Mouse (Mus musculus): ENCODE data around the gene Fam217b. TPM values are rescaled to one million over a fixed set of nuclear protein-coding genes. Genes with fewer than 3 reads are reported as not detected.

Fam217b gene
- 1.2 and 1.6 TPM in 2 replicates for polyA plus RNA-seq (2014; fragmentation: Nextera tagmentation; extraction: Ambion mirVana)

DNA sequence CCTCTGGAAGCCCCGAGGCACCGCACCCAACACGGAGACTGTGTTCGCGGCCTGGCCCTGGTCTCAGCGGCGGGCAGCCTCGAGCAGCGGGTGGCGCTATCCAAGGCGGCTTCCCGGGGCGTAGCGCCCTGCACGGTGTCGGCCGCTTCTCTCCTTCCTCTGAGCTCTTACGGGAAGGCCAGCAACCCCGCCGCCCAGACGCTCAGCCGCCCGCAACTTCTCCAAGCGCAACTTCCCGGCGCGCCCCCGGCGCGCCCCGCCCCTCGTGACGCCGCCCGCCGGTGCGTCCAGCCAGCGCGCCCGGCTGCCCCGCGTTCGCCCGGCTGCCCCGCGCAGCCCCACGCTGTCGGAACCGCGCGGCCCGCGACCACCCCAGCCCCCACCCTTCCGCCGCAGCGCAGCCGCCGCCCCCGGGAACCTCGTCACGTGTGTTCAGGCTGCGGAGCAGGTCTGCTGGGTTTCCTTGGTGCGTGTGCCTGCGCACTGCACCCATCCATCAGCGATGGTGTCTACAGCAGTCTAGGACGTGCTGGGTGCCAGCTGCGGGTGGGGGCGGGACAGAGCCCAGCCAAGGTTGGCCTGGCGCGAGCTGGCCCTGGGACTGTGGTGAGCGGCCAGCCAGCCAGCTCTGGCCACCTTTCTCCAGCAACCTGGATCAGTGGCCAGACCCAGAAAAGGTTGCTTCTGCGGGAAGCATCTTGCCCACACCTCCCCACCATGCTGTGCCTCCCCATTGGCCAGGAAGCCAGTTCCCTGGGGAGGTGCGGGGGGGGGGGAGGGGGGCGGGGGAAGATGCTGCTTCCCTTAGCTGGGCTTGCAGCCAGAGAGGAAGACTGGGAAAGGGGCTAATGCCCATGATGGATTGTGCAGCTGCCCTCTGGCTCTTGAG, at the start of gene Fam217b, which contains the start of gene Ppp1r3d:
Gene Fam217b, plus strand, starts transcription at position 264 of the 889 bp plus-strand sequence.
Gene Ppp1r3d, minus strand, starts transcription at position 212 of the 889 bp plus-strand sequence.
- WGBS = under 1% methylated on average over 71 of the region's 74 CpGs
- Histone ChIP-seq H3K4me2 (peak within 1 kb of the TSS; percentile 93), H3K9ac (ENCODE audit: low read length) (peak within 1 kb of the TSS; percentile 62), H3K4me1 (ENCODE audit: control insufficient read depth, insufficient read depth, low read length) (peaks cover 13% of the 10 kb centered on the region), H3K4me3 (ENCODE audit: low read depth, low read length) (peak within 1 kb of the TSS; percentile 69), H3K9me3 (ENCODE audit: control insufficient read depth, low read length) (no peaks in the 10 kb centered on the region), H3K27ac (ENCODE audit: low read depth, low read length) (no peak within 1 kb of the TSS), H3K36me3 (ENCODE audit: control insufficient read depth, insufficient read depth, low read length) (no peaks in the 10 kb centered on the region), H3K27me3 (ENCODE audit: control insufficient read depth, insufficient read depth, low read length) (peaks cover 12% of the 10 kb centered on the region)
- peak; percentile 93 for DNase-seq (ENCODE audit: low spot score, missing footprints)
- ATAC-seq (ENCODE audit: low FRiP score) = peak; percentile 85

- Histone ChIP-seq H3K36me3 (ENCODE audit: control insufficient read depth, insufficient read depth, low read length) (no peaks in the 10 kb centered on the region), H3K9ac (ENCODE audit: low read length) (no peak within 1 kb of the TSS), H3K27me3 (ENCODE audit: control insufficient read depth, insufficient read depth, low read length) (no peaks in the 10 kb centered on the region), H3K27ac (ENCODE audit: low read depth, low read length) (no peak within 1 kb of the TSS), H3K9me3 (ENCODE audit: control insufficient read depth, low read length) (no peaks in the 10 kb centered on the region), H3K4me1 (ENCODE audit: control insufficient read depth, insufficient read depth, low read length) (no peaks in the 10 kb centered on the region), H3K4me3 (ENCODE audit: low read depth, low read length) (no peak within 1 kb of the TSS), H3K4me2 (no peak within 1 kb of the TSS)
- ATAC-seq (ENCODE audit: low FRiP score) (peak; percentile 59), DNase-seq (ENCODE audit: low spot score, missing footprints) (no peak)
- WGBS = 86% methylated on average over 52 of the region's 52 CpGs
These were observed 7.1 kb upstream of the Fam217b start, which contains the start of gene Sycp2 for GRCm38 (mm10) chr2:178407053-178407815. TSS of gene Sycp2 (minus strand) at chr2:178407685.

DNA sequence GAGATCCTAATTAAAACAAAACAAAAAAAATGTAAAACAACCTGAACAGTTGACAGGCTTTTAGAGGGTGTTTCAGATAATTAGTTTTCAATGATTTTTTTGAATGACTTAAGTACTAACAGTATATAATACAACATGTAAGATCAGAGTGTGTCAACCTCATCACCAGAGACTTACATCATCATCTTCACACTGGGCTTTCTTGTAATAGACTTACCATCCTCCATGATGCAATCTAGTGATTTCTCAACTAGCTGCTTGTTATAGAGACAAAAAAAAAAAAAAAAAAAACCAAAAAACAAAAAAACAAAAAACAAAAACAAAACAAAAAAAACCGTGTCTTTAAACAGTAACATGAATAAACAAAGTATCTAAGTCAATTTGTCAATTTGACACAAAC, 5.3 kb upstream of the Fam217b start:
- H3K4me2 ChIP-seq = no peak overlapping the region
- ATAC-seq (ENCODE audit: low FRiP score) = no peak
- WGBS = 56% methylated on average over 1 of the region's 1 CpGs

DNA sequence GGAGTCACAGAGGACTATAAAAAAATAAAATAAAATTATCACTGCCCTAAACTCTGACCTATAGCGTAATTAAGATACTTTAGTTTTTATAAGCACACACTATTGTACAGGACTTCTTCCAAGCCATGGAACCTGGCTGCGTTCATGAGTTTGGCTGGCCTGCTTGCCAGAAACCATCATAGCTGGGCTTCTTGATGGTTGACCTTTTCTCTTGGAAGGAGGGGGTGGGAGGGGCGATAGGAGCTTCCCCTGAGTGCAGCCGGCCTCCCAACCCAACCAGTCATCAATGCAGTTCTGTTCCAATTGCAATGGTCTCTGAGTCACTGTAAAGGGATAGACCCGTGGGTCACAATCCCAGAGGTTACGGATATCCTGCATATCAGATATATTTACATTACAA, 4.0 kb upstream of the Fam217b start:
- Histone ChIP-seq H3K9ac (ENCODE audit: low read length) (no peak overlapping the region), H3K36me3 (ENCODE audit: control insufficient read depth, insufficient read depth, low read length) (no peaks in the 10 kb centered on the region), H3K4me3 (ENCODE audit: low read depth, low read length) (no peak overlapping the region), H3K4me2 (no peak overlapping the region), H3K27ac (ENCODE audit: low read depth, low read length) (no peak overlapping the region), H3K4me1 (ENCODE audit: control insufficient read depth, insufficient read depth, low read length) (peaks cover 13% of the 10 kb centered on the region), H3K27me3 (ENCODE audit: control insufficient read depth, insufficient read depth, low read length) (peaks cover 12% of the 10 kb centered on the region), H3K9me3 (ENCODE audit: control insufficient read depth, low read length) (no peaks in the 10 kb centered on the region)
- WGBS = 80% methylated on average over 6 of the region's 6 CpGs
- DNase-seq (ENCODE audit: low spot score, missing footprints) (no peak), ATAC-seq (ENCODE audit: low FRiP score) (no peak)

More for the DNA sequence above, 5.3 kb upstream of the Fam217b start:
- no peaks in the 10 kb centered on the region for H3K9me3 ChIP-seq (ENCODE audit: control insufficient read depth, low read length)
- H3K4me3 ChIP-seq (ENCODE audit: low read depth, low read length) = no peak overlapping the region
- peaks cover 6% of the 10 kb centered on the region for H3K4me1 ChIP-seq (ENCODE audit: control insufficient read depth, insufficient read depth, low read length)
- no peak overlapping the region for H3K9ac ChIP-seq (ENCODE audit: low read length)
- peak; percentile 12 for DNase-seq (ENCODE audit: low spot score, missing footprints)
- H3K27me3 ChIP-seq (ENCODE audit: control insufficient read depth, insufficient read depth, low read length) = peaks cover 10% of the 10 kb centered on the region
- H3K27ac ChIP-seq (ENCODE audit: low read depth, low read length) = no peak overlapping the region
- no peaks in the 10 kb centered on the region for H3K36me3 ChIP-seq (ENCODE audit: control insufficient read depth, insufficient read depth, low read length)

- ATAC-seq (ENCODE audit: low FRiP score) (no peak), DNase-seq (ENCODE audit: low spot score, missing footprints) (peak; percentile 71)
- Histone ChIP-seq H3K4me2 (no peak overlapping the region), H3K9me3 (ENCODE audit: control insufficient read depth, low read length) (no peaks in the 10 kb centered on the region), H3K9ac (ENCODE audit: low read length) (no peak overlapping the region), H3K27me3 (ENCODE audit: control insufficient read depth, insufficient read depth, low read length) (peaks cover 12% of the 10 kb centered on the region), H3K4me3 (ENCODE audit: low read depth, low read length) (no peak overlapping the region), H3K4me1 (ENCODE audit: control insufficient read depth, insufficient read depth, low read length) (peaks cover 13% of the 10 kb centered on the region), H3K36me3 (ENCODE audit: control insufficient read depth, insufficient read depth, low read length) (no peaks in the 10 kb centered on the region), H3K27ac (ENCODE audit: low read depth, low read length) (no peak overlapping the region)
- 77% methylated on average over 6 of the region's 6 CpGs for WGBS
These were observed 1.7 kb upstream of the Fam217b start for GRCm38 (mm10) chr2:178412598-178412997.

GRCm38 (mm10) chr2:178413081-178413480, 1.2 kb upstream of the Fam217b start:
- H3K4me1 ChIP-seq (ENCODE audit: control insufficient read depth, insufficient read depth, low read length) = peaks cover 13% of the 10 kb centered on the region
- H3K27ac ChIP-seq (ENCODE audit: low read depth, low read length) = no peak overlapping the region
- H3K4me2 ChIP-seq = no peak overlapping the region
- no peaks in the 10 kb centered on the region for H3K9me3 ChIP-seq (ENCODE audit: control insufficient read depth, low read length)
- no peak for DNase-seq (ENCODE audit: low spot score, missing footprints)
- no peaks in the 10 kb centered on the region for H3K36me3 ChIP-seq (ENCODE audit: control insufficient read depth, insufficient read depth, low read length)
- peaks cover 12% of the 10 kb centered on the region for H3K27me3 ChIP-seq (ENCODE audit: control insufficient read depth, insufficient read depth, low read length)
- WGBS = 72% methylated on average over 13 of the region's 13 CpGs
- ATAC-seq (ENCODE audit: low FRiP score) = no peak
- no peak overlapping the region for H3K4me3 ChIP-seq (ENCODE audit: low read depth, low read length)
- no peak overlapping the region for H3K9ac ChIP-seq (ENCODE audit: low read length)

DNA sequence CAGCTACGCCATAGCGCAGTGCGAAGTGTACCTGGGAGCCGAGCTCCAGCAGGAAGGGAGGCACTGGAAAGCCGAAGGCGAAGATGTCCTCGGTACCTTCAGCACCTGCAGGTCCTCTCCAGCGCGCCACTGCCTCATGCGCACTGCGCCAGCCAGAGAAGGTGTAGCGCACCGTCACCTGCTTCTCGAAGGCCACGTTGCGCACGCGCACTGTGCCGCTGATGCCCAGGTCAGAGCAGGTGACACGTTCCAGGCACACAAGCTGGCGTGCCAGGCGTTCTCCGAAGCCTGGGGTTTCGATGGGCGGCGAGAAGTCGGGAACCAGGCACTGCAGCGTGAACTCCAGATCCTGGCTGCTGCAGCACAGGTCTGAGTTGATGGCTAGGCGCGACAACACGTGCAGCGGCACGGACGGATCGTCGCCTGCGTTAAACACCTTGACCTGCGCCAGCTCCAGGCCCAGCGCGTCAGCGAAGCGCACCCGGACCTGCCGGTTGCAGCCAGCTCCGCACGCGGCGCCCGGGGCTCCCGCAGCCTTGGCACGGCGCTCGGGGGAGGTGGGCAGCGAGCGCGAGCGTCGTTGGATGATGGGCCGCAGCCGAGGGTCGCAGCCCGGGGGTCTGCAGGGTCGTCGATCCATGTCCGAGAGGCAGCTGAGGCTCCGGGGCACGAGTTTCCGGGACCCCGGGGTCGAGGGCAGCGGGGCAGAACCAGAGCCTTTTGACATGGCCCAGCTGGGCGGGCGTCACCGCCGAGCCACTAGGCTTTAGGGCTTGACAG, 653 bp upstream of the Fam217b start:
- H3K36me3 ChIP-seq (ENCODE audit: control insufficient read depth, insufficient read depth, low read length) = no peaks in the 10 kb centered on the region
- DNase-seq (ENCODE audit: low spot score, missing footprints) (peak; percentile 92), ATAC-seq (ENCODE audit: low FRiP score) (peak; percentile 45)
- H3K9me3 ChIP-seq (ENCODE audit: control insufficient read depth, low read length) = no peaks in the 10 kb centered on the region
- WGBS = 16% methylated on average over 75 of the region's 75 CpGs
- peak overlapping the region; percentile 93 for H3K4me2 ChIP-seq
- peaks cover 13% of the 10 kb centered on the region for H3K4me1 ChIP-seq (ENCODE audit: control insufficient read depth, insufficient read depth, low read length)
- peaks cover 12% of the 10 kb centered on the region for H3K27me3 ChIP-seq (ENCODE audit: control insufficient read depth, insufficient read depth, low read length)
- no peak overlapping the region for H3K27ac ChIP-seq (ENCODE audit: low read depth, low read length)
- H3K4me3 ChIP-seq (ENCODE audit: low read depth, low read length) = peak overlapping the region; percentile 69
- peak overlapping the region; percentile 62 for H3K9ac ChIP-seq (ENCODE audit: low read length)

GRCm38 (mm10) chr2:178415150-178415448, 775 bp downstream of the Fam217b start:
- no peaks in the 10 kb centered on the region for H3K36me3 ChIP-seq (ENCODE audit: control insufficient read depth, insufficient read depth, low read length)
- WGBS = 45% methylated on average over 3 of the region's 3 CpGs
- H3K4me2 ChIP-seq = peak overlapping the region; percentile 93
- H3K27me3 ChIP-seq (ENCODE audit: control insufficient read depth, insufficient read depth, low read length) = peaks cover 12% of the 10 kb centered on the region
- DNase-seq (ENCODE audit: low spot score, missing footprints) = peak; percentile 87
- H3K4me3 ChIP-seq (ENCODE audit: low read depth, low read length) = peak overlapping the region; percentile 69
- H3K27ac ChIP-seq (ENCODE audit: low read depth, low read length) = no peak overlapping the region
- H3K9ac ChIP-seq (ENCODE audit: low read length) = no peak overlapping the region
- H3K9me3 ChIP-seq (ENCODE audit: control insufficient read depth, low read length) = no peaks in the 10 kb centered on the region
- ATAC-seq (ENCODE audit: low FRiP score) = peak; percentile 4; the same call in 1 of the 2 replicates
- H3K4me1 ChIP-seq (ENCODE audit: control insufficient read depth, insufficient read depth, low read length) = peaks cover 13% of the 10 kb centered on the region

All from midbrain, embryonic 11.5 days (tissue).